Mouse (Mus musculus) forebrain, embryonic 14.5 days (tissue): ENCODE measurements around the gene Sms. TPM values are rescaled to one million over a fixed set of nuclear protein-coding genes. Genes with fewer than 3 reads are reported as not detected.

Experiments
- ATAC-seq: fragments of 200-750 bp; cut with Nextera tagmentation; 2 replicates; pipeline ENCODE4 v1.8.0; 2017; ENCODE audit warnings: mild to moderate bottlenecking, moderate library complexity
- DNase-seq: peaks from one replicate; pipeline ENCODE4 v3.0.0-alpha.2; 2015; ENCODE audit warnings: low spot score
- H3K27ac ChIP-seq: fragments of 300-500 bp; sonication (generic); 2 replicates; pipeline ENCODE4 v1.5.1; 2014; ENCODE audit warnings: low read depth, mild to moderate bottlenecking, control low read depth, low read length, moderate library complexity
- H3K27me3 ChIP-seq: fragments of 300-500 bp; sonication (generic); replicated peaks from 2 replicates; pipeline ENCODE4 v1.6.1; 2014; ENCODE audit warnings: low read length, control low read depth, mixed read lengths; ENCODE audit not compliant: control insufficient read depth, insufficient read depth
- H3K36me3 ChIP-seq: fragments of 300-500 bp; sonication (generic); 2 replicates; pipeline ENCODE4 v1.6.1; 2014; ENCODE audit warnings: low read length, control low read depth; ENCODE audit not compliant: control insufficient read depth, insufficient read depth
- H3K4me1 ChIP-seq: fragments of 300-500 bp; sonication (generic); 2 replicates; pipeline ENCODE4 v1.6.1; 2014; ENCODE audit warnings: antibody characterized with exemption, low read length, control low read depth; ENCODE audit not compliant: control insufficient read depth, insufficient read depth
- H3K4me2 ChIP-seq: fragments of 300-500 bp; sonication (generic); 2 replicates; pipeline ENCODE4 v1.6.1; 2014; ENCODE audit warnings: mild to moderate bottlenecking, control low read depth, low read length
- H3K4me3 ChIP-seq: fragments of 300-500 bp; sonication (generic); 2 replicates; pipeline ENCODE4 v1.5.1; 2014; ENCODE audit warnings: low read depth, low read length, control low read depth
- H3K9ac ChIP-seq: fragments of 300-500 bp; sonication (generic); 2 replicates; pipeline ENCODE4 v1.6.1; 2014; ENCODE audit warnings: mild to moderate bottlenecking, low read length, control low read depth, moderate library complexity
- H3K9me3 ChIP-seq: fragments of 300-500 bp; sonication (generic); replicated peaks from 2 replicates; pipeline ENCODE4 v1.6.1; 2016; ENCODE audit warnings: low read length, control low read depth, mixed read lengths; ENCODE audit not compliant: control insufficient read depth
- WGBS: fragments of 180-500 bp; shearing (Covaris S2); extraction: QIAGEN DNeasy Blood & Tissue Kit; methylation state at CpG from one replicate; pipeline ENCODE4 v1.1.7; 2014; 5-methylcytosine and 5-hydroxymethylcytosine counted together
- polyA plus RNA-seq: library from polyadenylated mRNA; unstranded; fragments of >200 nt; fragmentation: Nextera tagmentation; extraction: Ambion mirVana; gene quantifications from 2 replicates; pipeline ENCODE4 v1.2.1, GENCODE M21; 2014

Sms gene
- polyA plus RNA-seq, 1 experiment from 2014 or later: 102 TPM

DNA sequence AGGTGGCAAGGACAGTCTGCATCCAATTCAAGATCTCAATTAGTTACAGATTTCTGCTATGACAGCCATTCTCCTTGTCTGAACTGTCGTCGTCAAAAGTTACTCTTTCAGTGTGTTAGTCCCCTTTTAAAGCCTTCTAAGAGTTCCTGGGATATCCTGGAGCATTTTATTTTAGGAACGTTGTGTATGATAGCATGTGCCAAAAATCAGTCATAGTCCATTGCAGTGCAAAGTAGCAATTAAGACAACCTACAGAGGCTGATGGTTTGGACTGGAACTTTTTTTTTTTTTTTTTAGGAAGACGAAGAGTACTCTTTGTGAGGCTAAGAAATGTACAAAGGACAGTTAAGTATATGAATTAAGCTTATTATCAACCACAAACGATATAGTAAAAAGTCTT is 76.9 kb downstream of the Sms start, which contains the start of gene Phex:
Phex (minus strand) TSS at position 101 of the 400 bp plus-strand sequence.
- H3K4me1 ChIP-seq: no peaks in the 10 kb centered on the region
- no peak within 1 kb of the TSS for H3K27ac ChIP-seq
- H3K27me3 ChIP-seq: no peaks in the 10 kb centered on the region
- WGBS: 55% methylated on average over 5 of the region's 5 CpGs
- H3K4me2 ChIP-seq: no peak within 1 kb of the TSS
- DNase-seq (no peak), ATAC-seq (no peak)
- H3K9ac ChIP-seq: no peak within 1 kb of the TSS
- no peaks in the 10 kb centered on the region for H3K36me3 ChIP-seq
- H3K9me3 ChIP-seq: no peaks in the 10 kb centered on the region
- H3K4me3 ChIP-seq: no peak within 1 kb of the TSS

DNA sequence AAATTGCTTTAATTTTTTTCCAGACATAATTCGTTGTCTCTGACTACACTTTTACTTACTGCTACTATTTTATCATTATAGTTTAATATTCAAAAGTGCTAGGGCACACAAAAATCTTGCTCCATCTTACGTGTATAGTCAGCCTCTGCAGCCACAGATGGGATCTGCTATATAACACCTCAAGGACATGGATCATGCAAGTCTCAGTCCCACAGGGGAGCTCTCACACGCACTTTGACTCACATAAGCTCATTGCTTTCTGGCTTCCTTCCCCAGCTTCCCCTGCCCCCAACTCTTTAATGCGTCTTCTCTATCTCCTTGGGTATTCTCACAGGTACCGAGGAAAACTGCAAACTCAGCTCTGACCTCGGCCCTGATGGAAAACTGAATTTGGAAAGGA is 87.2 kb downstream of the Sms start:
- Histone ChIP-seq H3K27ac (no peak overlapping the region), H3K4me3 (no peak overlapping the region), H3K36me3 (no peaks in the 10 kb centered on the region), H3K9me3 (no peaks in the 10 kb centered on the region), H3K4me1 (no peaks in the 10 kb centered on the region), H3K9ac (no peak overlapping the region), H3K27me3 (no peaks in the 10 kb centered on the region), H3K4me2 (no peak overlapping the region)
- 80% methylated on average over 6 of the region's 6 CpGs for WGBS
- no peak for DNase-seq
- no peak for ATAC-seq

Other genes starting within 250 kb of the Sms start
- 0.11 and 0.27 TPM in 2 replicates for gene Phex, start 77.0 kb downstream of the Sms start, polyA plus RNA-seq
- 2.7 and 3.1 TPM in 2 replicates for gene Yy2, start 76.7 kb upstream of the Sms start, polyA plus RNA-seq
- 27.9 and 30.6 TPM in 2 replicates for gene Mbtps2, start 106.4 kb upstream of the Sms start, polyA plus RNA-seq
- gene Smpx, start 206.6 kb upstream of the Sms start, polyA plus RNA-seq: not detected in 2 replicates